Mouse (Mus musculus): Measurements from ENCODE around the gene Pdcd1.
"Not testable (repeated sequence)": the region's sequence is repeated elsewhere in the genome, so short reads cannot be mapped to it uniquely, and the experiment has no call there.

Gene Pdcd1

DNA sequence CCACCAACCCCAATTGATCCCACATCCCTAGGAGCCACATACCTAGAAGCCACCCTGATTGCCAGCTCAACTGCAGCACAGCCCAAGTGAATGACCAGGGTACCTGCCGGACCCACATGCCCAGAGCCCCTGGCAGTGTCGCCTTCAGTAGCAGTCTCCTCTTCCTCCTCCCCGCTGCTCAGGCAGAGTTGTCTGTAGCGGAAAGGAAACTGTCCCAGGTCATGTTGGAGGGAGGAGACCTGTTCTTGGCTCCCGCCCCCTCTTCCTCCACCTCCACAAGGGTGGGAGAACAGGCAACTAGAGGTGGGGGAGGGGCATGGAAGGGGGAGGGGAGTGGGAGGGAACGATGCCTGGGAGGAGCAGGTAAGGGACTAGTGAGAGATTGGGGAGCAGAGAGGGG lies at the start of gene Pdcd1:
TSS of gene Pdcd1 (minus strand) at position 181 of the 400 bp plus-strand sequence.
- DNase-seq: no peak

DNA sequence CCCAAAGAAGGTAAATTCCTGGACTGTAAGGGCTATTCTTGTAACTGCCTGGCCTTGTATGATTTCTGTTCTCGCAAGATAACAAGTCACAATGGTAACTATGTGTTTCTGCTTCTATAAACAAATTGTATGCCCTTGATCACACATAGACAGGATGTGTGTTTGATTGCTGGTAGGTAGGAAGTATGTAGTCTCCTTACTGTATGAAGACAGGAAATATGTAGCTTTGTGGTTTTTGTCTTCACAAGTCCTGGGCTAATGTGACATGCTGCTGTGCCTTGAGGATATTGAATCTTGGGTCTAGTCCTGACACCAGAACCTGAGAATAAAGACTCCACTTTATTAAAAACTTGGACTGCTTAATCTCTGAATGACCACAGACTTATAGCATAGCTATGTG lies 39.4 kb upstream of the Pdcd1 start:
- no peak for DNase-seq

DNA sequence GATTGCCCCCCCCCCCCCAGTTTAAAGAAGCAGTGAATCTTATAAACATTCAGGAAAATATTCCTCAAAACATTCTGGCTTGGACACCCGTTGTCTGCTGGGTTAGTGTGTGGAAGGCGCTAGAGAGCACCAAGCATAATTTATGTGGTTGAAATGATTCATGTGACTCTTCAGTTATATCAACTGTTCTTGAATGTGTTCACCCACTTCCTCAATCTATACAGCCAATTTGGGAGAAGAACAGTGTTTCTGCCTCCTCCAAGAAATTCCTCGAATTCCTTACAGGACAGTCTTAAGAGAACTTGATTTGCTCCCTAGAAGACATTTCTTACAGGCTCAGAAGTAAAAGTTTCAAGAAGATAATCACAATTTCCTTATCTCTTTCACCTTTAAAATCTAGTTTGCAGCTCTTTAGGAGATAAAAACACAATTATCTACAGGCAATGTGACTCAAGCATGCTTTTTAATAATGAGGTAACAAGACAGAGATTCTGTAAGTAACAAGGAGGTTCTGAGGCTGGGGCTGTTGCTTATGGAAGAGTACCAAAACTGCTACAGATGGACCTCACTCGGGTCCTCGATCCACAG lies 34.1 kb upstream of the Pdcd1 start:
- DNase-seq: no peak

DNA sequence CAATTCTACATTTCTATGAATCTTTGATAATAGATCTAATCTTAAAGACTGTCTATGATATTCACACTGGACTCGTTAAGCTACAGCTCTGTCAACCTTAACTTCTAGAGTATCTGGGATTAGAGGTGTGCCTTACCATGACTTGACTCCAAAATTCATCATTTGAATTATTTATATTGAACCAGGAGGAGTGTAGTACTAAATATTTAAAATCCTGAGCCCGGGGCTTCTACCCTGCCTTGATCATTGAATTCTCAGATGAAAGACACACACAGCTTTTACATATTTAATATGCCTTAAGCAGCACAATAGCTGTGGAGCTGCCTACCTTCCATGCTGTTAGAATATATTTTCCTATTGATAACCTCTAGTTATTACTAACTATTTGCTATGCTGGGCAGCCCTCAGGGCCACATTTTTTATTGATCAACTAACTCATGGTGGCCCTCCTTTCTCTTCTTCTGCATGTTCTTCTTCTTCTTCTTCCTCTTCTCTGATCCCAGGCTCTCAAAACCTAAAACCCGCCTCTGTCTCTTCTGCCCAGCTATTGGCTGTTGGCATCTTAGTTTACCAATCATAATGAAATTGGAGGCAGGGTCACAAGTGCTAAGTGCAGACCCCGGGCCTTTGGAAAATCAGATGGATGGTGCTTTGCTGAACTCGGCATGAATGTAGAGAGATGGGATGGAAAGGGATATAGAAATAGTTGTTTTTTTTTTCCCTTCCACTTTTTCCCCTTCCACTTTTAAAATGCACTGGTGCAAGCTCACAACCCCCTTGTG lies 33.2 kb upstream of the Pdcd1 start:
- DNase-seq: no peak

DNA sequence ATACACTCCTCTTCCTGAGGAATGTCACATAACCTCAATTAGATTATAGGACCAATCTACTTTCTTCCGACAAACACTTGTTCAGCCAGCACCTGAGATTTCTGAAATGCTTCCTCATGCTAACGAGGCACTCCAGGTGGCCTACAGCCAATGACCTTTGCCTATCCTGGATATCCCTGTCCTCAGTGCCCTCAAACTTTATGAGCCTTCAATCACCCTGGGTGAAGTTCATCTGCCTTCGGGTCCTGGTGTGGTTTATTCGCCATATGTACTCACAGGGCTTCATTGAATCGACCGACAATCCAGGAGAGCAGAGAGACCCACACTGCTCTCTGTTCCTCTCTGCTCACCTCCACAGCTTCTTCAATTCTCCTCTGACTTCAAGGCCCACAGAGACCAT lies 29.4 kb upstream of the Pdcd1 start:
- no peak for DNase-seq

GRCm38 (mm10) chr1:94081191-94081590 lies 28.8 kb upstream of the Pdcd1 start:
- DNase-seq: no peak

GRCm38 (mm10) chr1:94080718-94081117 lies 28.4 kb upstream of the Pdcd1 start:
- DNase-seq: no peak

DNA sequence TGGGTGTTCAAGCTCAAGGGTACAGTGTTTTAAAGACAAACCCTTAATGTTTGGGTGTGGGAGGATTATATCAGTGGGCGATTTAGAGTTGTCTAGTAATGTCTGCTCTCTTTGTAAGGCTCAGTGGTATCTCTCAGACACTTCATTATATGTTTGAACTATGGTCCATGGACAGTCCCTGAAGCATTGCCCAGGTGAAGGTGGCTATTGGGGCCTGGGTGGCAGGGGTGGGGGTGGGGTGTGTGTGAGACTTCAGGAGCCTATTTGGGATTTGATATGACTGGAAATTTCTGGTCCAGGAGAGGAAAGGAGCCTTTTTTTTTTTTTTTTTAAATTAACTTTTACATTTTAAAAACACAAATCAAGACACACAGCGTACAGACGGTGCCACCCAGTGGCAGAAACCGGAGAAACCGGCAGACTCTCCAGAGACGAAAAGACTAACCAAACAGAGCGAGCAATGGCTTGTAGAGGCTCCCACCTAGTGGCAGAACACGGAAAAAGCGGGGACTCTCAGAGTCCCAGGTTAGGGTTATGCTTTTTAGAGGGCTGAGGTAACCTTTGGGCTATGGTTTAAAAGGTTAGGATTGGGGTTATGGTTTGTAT lies 26.6 kb upstream of the Pdcd1 start:
- DNase-seq: peak; percentile 81 to 87

- peak in 1 of 2 experiments; percentile 28 for DNase-seq
These were observed 26.0 kb upstream of the Pdcd1 start for GRCm38 (mm10) chr1:94078314-94078713.

- no peak for DNase-seq
These were observed 24.3 kb upstream of the Pdcd1 start for GRCm38 (mm10) chr1:94076702-94077101.

- DNase-seq: no peak
These were observed 22.4 kb upstream of the Pdcd1 start for GRCm38 (mm10) chr1:94074756-94075155.

GRCm38 (mm10) chr1:94058281-94058680 lies 5.9 kb upstream of the Pdcd1 start:
- not testable (repeated sequence) for DNase-seq

DNA sequence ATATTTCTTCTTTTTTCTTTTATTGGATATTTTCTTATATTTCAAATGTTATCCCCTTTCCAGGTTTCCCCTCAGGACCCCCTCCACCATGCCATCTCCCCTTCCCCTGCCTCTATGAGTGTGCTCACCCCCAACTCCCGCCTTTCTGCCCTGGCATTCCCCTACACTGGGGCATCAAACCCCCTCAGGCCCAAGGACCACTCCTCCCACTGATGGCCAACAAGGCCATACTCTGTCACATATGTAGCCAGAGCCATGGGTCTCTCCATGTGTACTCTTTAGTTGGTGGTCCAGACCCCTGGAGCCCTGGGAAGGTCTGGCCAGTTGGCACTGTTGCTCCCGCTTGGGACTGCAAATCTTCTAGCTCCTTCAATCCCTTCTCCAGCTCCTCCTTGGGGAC lies 5.0 kb upstream of the Pdcd1 start:
- DNase-seq: no peak

DNA sequence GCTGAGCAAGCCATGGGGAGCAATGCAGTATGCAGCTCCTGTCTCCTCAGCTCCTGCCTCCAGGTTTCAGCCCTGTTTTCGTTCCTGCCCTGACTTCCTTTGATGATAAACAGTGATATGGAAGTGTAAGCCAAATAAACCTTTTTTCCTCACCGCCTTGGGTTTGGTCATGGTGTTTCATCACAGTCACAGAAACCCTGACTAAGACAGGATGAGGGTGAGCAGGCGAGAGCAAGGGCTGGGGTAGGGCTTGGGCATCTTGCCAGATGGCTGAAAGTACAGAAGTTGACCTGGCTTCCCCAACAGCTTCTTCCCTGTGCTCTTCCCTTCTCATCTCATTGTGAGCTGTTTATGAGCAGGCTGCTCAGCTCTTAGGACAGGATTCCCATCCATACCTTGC lies 3.6 kb upstream of the Pdcd1 start:
- DNase-seq: peak in 1 of 2 experiments; percentile 24

- no peak for DNase-seq
These were observed 2.1 kb upstream of the Pdcd1 start for GRCm38 (mm10) chr1:94054481-94054880.

GRCm38 (mm10) chr1:94053530-94054216 lies 1.3 kb upstream of the Pdcd1 start:
- no peak for DNase-seq

- no peak for DNase-seq
These were observed 1.2 kb downstream of the Pdcd1 start for GRCm38 (mm10) chr1:94051104-94051503.

GRCm38 (mm10) chr1:94046544-94046943 lies 5.8 kb downstream of the Pdcd1 start:
- no peak for DNase-seq

GRCm38 (mm10) chr1:94045559-94045958 lies 6.8 kb downstream of the Pdcd1 start:
- no peak for DNase-seq

- DNase-seq: no peak
These were observed 12.0 kb downstream of the Pdcd1 start for GRCm38 (mm10) chr1:94040391-94040790.

DNA sequence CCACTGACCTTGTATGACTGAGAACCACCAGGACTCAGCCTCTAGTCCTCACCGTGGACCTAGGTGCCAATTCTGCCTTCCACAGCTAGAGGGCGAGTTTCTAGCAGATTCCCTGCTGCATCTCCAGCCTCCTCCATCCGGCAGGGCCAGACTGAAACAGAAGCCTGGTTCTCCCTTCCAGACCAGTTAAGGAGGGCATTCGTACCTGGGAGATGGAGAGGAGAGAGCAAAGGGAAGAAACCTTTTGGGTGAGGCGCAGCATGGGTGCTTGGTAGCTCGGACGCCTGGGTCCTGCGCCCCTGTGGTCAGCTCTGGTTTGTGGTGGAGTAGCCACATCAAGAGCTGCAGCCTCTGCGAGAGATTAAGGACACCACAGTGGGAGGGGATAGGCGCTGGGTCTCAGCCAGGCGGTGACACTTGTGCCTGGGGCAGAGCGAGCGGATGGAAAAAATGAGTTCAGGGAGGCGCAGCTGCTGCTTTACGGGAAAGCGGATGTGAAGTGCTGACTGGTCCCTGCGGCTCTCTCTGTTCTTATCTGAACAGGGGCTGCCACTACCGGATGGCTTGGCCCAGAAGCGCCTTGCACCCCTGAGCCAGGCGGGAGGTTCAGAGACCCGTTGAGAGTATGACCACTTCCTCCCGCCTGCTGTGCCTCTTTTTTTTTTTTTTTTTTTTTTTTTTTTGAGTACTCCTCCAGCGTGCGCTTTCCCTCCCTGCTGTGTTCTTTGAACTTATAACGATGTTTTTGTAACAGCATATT lies 17.2 kb downstream of the Pdcd1 start:
- DNase-seq: peak; percentile 86 to 90

DNA sequence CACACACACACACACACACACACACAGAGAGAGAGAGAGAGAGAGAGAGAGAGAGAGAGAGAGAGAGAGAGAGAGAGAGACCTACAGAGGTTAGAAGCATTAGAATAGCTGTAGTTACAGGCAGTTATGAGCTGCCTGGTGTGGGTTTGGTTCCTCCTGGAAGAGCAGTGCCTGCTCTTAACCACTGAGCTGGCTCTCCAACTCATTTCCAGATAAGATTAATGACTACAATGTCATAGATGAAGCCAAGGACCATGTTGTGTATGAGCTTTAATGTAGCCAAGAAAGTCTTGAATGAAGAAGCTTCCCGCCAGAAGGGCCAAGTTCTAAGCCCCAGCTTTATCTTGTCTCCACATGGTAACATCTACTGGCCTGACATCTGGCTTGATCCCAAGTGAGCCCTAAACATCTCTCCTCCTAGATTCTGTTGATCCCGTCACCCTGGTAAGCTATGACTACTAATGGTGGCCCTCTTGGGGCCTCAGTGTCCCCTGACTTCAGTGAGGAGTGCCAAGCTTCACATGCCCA lies 19.2 kb downstream of the Pdcd1 start:
- DNase-seq: no peak

GRCm38 (mm10) chr1:94028741-94029140 lies 23.6 kb downstream of the Pdcd1 start:
- DNase-seq: no peak
